Mouse (Mus musculus) CH12.LX (cell line): ENCODE data around the gene Pax5. TPM values are rescaled to one million over a fixed set of nuclear protein-coding genes. Genes with fewer than 3 reads are reported as not detected.

ENCODE experiments used
- DNase-seq: peaks from one replicate; pipeline ENCODE4 v3.0.0-alpha.2; 2013; ENCODE audit errors: extremely low read depth
- H3K27ac ChIP-seq: 2 replicates; pipeline ENCODE4 v1.5.1; 2012; ENCODE audit warnings: low read depth, mild to moderate bottlenecking, control low read depth, moderate library complexity; ENCODE audit not compliant: insufficient read depth
- H3K27me3 ChIP-seq: replicated peaks from 2 replicates; pipeline ENCODE3; 2012; ENCODE audit warnings: inconsistent platforms
- H3K36me3 ChIP-seq, 2 experiments: replicated peaks in 1 of 2; 2 replicates each; pipeline versions ENCODE3 to v1.6.1; 2012; ENCODE audit warnings: inconsistent platforms in 1 of 2, low read length in 1 of 2, mild to moderate bottlenecking in 1 of 2, mixed read lengths in 1 of 2, moderate library complexity in 1 of 2; ENCODE audit not compliant: control insufficient read depth in 1 of 2, insufficient read depth in 1 of 2
- H3K4me1 ChIP-seq, 2 experiments: 2 replicates each; pipeline ENCODE4 v1.6.1; 2012; ENCODE audit warnings: inconsistent platforms in 1 of 2, moderate library complexity in 1 of 2; ENCODE audit not compliant: insufficient read depth in 2 of 2, control insufficient read depth in 1 of 2
- H3K4me2 ChIP-seq: 2 replicates; pipeline ENCODE4 v1.6.1; 2012; ENCODE audit warnings: low read depth, mild to moderate bottlenecking, control low read depth; ENCODE audit not compliant: poor library complexity, insufficient read depth, severe bottlenecking
- H3K4me3 ChIP-seq, 3 experiments: fragments of 150-350 bp in 1 of 3; sonication (generic) in 1 of 3; replicated peaks in 1 of 3; 2 replicates each; pipeline versions ENCODE3 to v1.5.1; 2011 to 2012; ENCODE audit warnings: low read depth in 2 of 3, low read length in 2 of 3, mild to moderate bottlenecking in 2 of 3, moderate library complexity in 2 of 3, control low read depth in 1 of 3, improper control_type of control experiment in 1 of 3, inconsistent platforms in 1 of 3, mixed read lengths in 1 of 3; ENCODE audit not compliant: poor library complexity in 1 of 3
- H3K79me2 ChIP-seq: replicated peaks from 2 replicates; pipeline ENCODE4 v1.6.1; 2012; ENCODE audit warnings: mild to moderate bottlenecking, moderate library complexity; ENCODE audit not compliant: control insufficient read depth, poor library complexity, insufficient read depth, severe bottlenecking; ENCODE audit errors: extremely low read depth
- H3K9ac ChIP-seq: 2 replicates; pipeline ENCODE4 v1.6.1; 2012; ENCODE audit warnings: low read depth, mild to moderate bottlenecking, control low read depth, moderate library complexity; ENCODE audit not compliant: insufficient read depth
- H3K9me3 ChIP-seq: replicated peaks from 2 replicates; pipeline ENCODE3; 2012; ENCODE audit warnings: low read length, inconsistent platforms, mixed read lengths
- BHLHE40 ChIP-seq: IDR thresholded peaks from 2 replicates; pipeline ENCODE4 v1.6.1; 2011; ENCODE audit warnings: mild to moderate bottlenecking, low read depth, low read length, improper control_type of control experiment
- CHD2 ChIP-seq: IDR thresholded peaks from 2 replicates; pipeline ENCODE4 v1.6.1; 2011; ENCODE audit warnings: low read length, improper control_type of control experiment
- CTCF ChIP-seq, 2 experiments: IDR thresholded peaks in 1 of 2; conservative IDR thresholded peaks in 1 of 2; 2 replicates each; pipeline ENCODE4 v1.5.1; 2011 to 2012; ENCODE audit warnings: low read depth in 2 of 2, low read length in 2 of 2, improper control_type of control experiment in 1 of 2, inconsistent platforms in 1 of 2, mild to moderate bottlenecking in 1 of 2, moderate library complexity in 1 of 2
- E2F4 ChIP-seq: IDR thresholded peaks from 2 replicates; pipeline ENCODE4 v1.6.1; 2011; ENCODE audit warnings: low read depth, low read length, improper control_type of control experiment; ENCODE audit not compliant: insufficient replicate concordance
- EP300 ChIP-seq: IDR thresholded peaks from 2 replicates; pipeline ENCODE4 v1.6.1; 2011; ENCODE audit warnings: low read length, improper control_type of control experiment
- GABPA ChIP-seq: IDR thresholded peaks from 2 replicates; pipeline ENCODE4 v1.6.1; 2012; ENCODE audit warnings: low read depth, low read length, improper control_type of control experiment, inconsistent platforms; ENCODE audit not compliant: insufficient replicate concordance
- HCFC1 ChIP-seq: IDR thresholded peaks from 2 replicates; pipeline ENCODE4 v1.6.1; 2012; ENCODE audit warnings: low read depth, mild to moderate bottlenecking, inconsistent platforms, low read length, improper control_type of control experiment
- MAX ChIP-seq: IDR thresholded peaks from 2 replicates; pipeline ENCODE4 v1.6.1; 2011; ENCODE audit warnings: low read length, improper control_type of control experiment
- MEF2A ChIP-seq: IDR thresholded peaks from 2 replicates; pipeline ENCODE4 v1.6.1; 2014; ENCODE audit warnings: low read depth, mild to moderate bottlenecking, inconsistent platforms, low read length, improper control_type of control experiment, borderline replicate concordance
- MXI1 ChIP-seq: IDR thresholded peaks from 2 replicates; pipeline ENCODE4 v1.6.1; 2011; ENCODE audit warnings: mild to moderate bottlenecking, low read depth, low read length, improper control_type of control experiment
- MYC ChIP-seq: IDR thresholded peaks from 2 replicates; pipeline ENCODE4 v1.6.1; 2011; ENCODE audit warnings: low read depth, mild to moderate bottlenecking, improper control_type of control experiment, low read length
- NRF1 ChIP-seq: IDR thresholded peaks from 2 replicates; pipeline ENCODE4 v1.6.1; 2014; ENCODE audit warnings: low read depth, mild to moderate bottlenecking, inconsistent platforms, low read length, improper control_type of control experiment, moderate library complexity
- POLR2A ChIP-seq: IDR thresholded peaks from 2 replicates; pipeline ENCODE4 v1.6.1; 2011; ENCODE audit warnings: low read depth, mild to moderate bottlenecking, improper control_type of control experiment, low read length
- RAD21 ChIP-seq: IDR thresholded peaks from 2 replicates; pipeline ENCODE4 v1.6.1; 2011; ENCODE audit warnings: low read depth, mild to moderate bottlenecking, low read length, improper control_type of control experiment, moderate library complexity
- SMC3 ChIP-seq: IDR thresholded peaks from 2 replicates; pipeline ENCODE4 v1.6.1; 2011; ENCODE audit warnings: low read depth, low read length, improper control_type of control experiment
- USF1 ChIP-seq: IDR thresholded peaks from 2 replicates; pipeline ENCODE4 v1.6.1; 2014; ENCODE audit warnings: low read depth, mild to moderate bottlenecking, inconsistent platforms, low read length, improper control_type of control experiment
- USF2 ChIP-seq: conservative IDR thresholded peaks from 2 replicates; pipeline ENCODE4 v1.6.1; 2011; ENCODE audit warnings: low read depth, low read length, improper control_type of control experiment
- ZMIZ1 ChIP-seq: IDR thresholded peaks from 2 replicates; pipeline ENCODE4 v1.6.1; 2012; ENCODE audit warnings: low read depth, mild to moderate bottlenecking, inconsistent platforms, low read length, improper control_type of control experiment
- ZNF384 ChIP-seq: IDR thresholded peaks from 2 replicates; pipeline ENCODE4 v1.6.1; 2012; ENCODE audit warnings: low read depth, low read length, improper control_type of control experiment, inconsistent platforms
- dilution Hi-C: fragments of 300-500 bp; cut with MboI; formaldehyde crosslinking; loops from 2 replicates; pipeline ENCODE4 v1.14.3; 2020; ENCODE audit warnings: low sequenced_read_pairs; ENCODE audit not compliant: extremely low pct_unique_long_range_greater_than_20kb, extremely low pct_ligation_motif_present
- in situ Hi-C: fragments of 300-500 bp; cut with MboI; formaldehyde crosslinking; loops from 3 replicates; pipeline ENCODE4 v1.14.3; 2019; ENCODE audit warnings: low sequenced_read_pairs, low pct_ligation_motif_present, low pct_unique_long_range_greater_than_20kb, mixed read lengths
- polyA plus RNA-seq: library from polyadenylated mRNA; unstranded; fragments of >175 nt; gene quantifications from 2 replicates; pipeline ENCODE4 v1.2.1, GENCODE M21; 2012; ENCODE audit warnings: low read depth; ENCODE audit not compliant: insufficient read length
- total RNA-seq, 2 experiments: library from RNA; depleted of rRNA; stranded (reverse); fragments of 300-350 nt in 1 of 2; fragments of >200 nt in 1 of 2; gene quantifications; 2 replicates each; pipeline ENCODE4 v1.2.3; 2012 to 2014

Gene Pax5
- total and polyA plus RNA-seq, 3 experiments = 13.5 to 57.4 (median 21.8) TPM

DNA sequence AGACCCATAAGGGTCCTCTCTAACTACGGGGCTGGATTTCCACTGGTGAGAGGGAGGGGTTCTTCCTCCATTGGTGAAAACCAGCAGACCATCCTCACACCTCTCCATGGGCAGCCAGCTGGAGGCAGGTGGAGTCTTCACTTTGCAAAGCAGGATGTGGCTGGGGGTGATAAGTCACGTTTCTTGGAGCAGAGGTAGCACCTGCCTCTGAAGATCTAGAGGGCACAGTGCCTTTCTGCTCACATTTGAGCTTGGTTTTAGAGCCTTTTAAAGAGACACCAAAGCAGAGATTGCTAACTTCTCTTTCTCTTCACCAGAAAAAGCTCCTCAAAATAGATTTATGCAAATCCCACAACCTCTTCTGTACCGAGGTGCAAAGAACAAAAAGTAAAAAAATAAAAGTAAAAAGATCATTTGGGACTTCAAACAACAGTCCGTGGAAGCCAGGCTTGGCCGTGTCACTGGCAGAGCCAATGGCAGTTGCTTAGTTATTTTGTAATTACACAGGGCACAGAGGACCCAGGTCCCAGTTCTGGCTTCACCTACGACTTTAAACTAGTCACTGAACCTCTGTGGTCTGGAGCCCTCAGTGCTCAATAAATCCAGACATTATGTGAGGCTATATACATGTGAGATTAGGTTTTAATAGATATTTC lies 29.9 kb downstream of the Pax5 start (continued):
- TF ChIP-seq CTCF (conservative IDR thresholded peaks at IDR 0.05 in 1 of 2, IDR thresholded peaks at IDR 0.05 in 1 of 2; ENCODE audit: low read depth in 2 of 2, low read length in 2 of 2) (no peak), HCFC1 (no peak), ZMIZ1 (no peak), MYC (no peak), GABPA (no peak), NRF1 (no peak), SMC3 (no peak), USF1 (no peak), CHD2 (no peak), EP300 (peak; percentile 38; the same call in 1 of the 2 replicates), POLR2A (no peak), MEF2A (peak; percentile 86), E2F4 (no peak), MAX (peak; percentile 37; the same call in 1 of the 2 replicates), RAD21 (no peak), USF2 (no peak), MXI1 (peak; percentile 44; the same call in 1 of the 2 replicates), ZNF384 (peak; percentile 67)

DNA sequence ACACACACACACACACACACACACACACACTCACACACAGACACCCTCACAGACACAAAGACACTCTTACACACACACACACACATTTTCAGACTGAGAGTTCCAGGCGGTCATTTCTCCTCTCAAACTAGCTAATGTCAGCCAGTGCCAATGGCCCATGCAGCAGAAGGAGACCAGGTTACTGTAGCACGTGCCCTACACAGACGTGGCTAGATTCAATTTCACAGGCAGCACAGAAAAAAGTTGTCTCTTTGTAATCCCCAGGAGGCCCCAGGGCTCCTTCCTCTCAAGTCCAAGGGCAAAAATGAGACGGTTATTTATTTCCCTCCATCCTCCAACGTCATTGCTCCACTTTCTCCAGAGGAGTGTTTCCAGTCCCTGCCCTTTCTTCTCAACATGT lies 31.6 kb downstream of the Pax5 start:
- H3K4me3 ChIP-seq = no peak overlapping the region
- TF ChIP-seq BHLHE40 (peak; percentile 75), MYC (no peak)
- peaks cover 14% of the 10 kb centered on the region for H3K9me3 ChIP-seq
- peaks cover 35 to 96% of the 10 kb centered on the region in 2 experiments for H3K4me1 ChIP-seq
- H3K9ac ChIP-seq = no peak overlapping the region
- no peak for DNase-seq
- H3K27me3 ChIP-seq = no peaks in the 10 kb centered on the region
- in situ Hi-C loops = loop anchor here (10.0 kb wide), 3 partner anchors 226 to 354 kb away; no protein-coding TSS in a partner anchor
- H3K36me3 ChIP-seq = peaks cover 27 to 79% of the 10 kb centered on the region in 2 experiments
- dilution Hi-C loops = no loop called here
- no peaks in the 10 kb centered on the region for H3K79me2 ChIP-seq
- H3K27ac ChIP-seq = no peak overlapping the region
- H3K4me2 ChIP-seq = no peak overlapping the region

DNA sequence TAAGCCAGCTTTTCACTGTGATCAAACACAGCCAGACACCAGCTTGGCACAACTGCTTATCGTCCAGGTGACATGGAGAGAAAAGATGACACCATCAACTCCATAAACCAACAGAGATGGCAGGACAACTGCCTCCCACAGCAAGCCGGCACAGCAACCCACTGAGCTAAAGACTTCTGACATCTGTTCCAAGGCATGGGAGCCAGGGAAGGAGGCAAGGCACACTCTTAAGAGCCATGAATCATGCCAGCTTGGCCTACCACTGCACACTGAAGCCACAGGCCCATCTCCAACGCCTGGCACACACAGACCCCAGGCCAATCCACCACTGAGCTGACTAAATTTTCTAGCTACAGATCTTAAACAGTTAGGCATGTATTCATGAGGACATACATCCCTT lies 32.3 kb downstream of the Pax5 start:
- H3K9me3 ChIP-seq = peaks cover 10% of the 10 kb centered on the region
- H3K36me3 ChIP-seq = peaks cover 27 to 78% of the 10 kb centered on the region in 2 experiments
- no peak overlapping the region for H3K27ac ChIP-seq
- no peak for DNase-seq
- H3K27me3 ChIP-seq = no peaks in the 10 kb centered on the region
- in situ Hi-C loops = loop anchor here (10.0 kb wide), 3 partner anchors 227 to 353 kb away; no protein-coding TSS in a partner anchor
- peaks cover 41 to 96% of the 10 kb centered on the region in 2 experiments for H3K4me1 ChIP-seq
- TF ChIP-seq MAX = no peak
- H3K4me2 ChIP-seq = no peak overlapping the region
- dilution Hi-C loops = no loop called here
- H3K4me3 ChIP-seq = no peak overlapping the region
- H3K9ac ChIP-seq = no peak overlapping the region
- no peaks in the 10 kb centered on the region for H3K79me2 ChIP-seq
